Mouse (Mus musculus) left cerebral cortex, adult 18-20 months (tissue): ENCODE measurements around the gene St6galnac3. TPM values are rescaled to one million over a fixed set of nuclear protein-coding genes. Genes with fewer than 3 reads are reported as not detected.
"Not testable (repeated sequence)": the region's sequence is repeated elsewhere in the genome, so short reads cannot be mapped to it uniquely, and the experiment has no call there.

ENCODE experiments used
- DNase-seq, 2 experiments: peaks; one replicate each; pipeline ENCODE4 v3.0.0; 2021 to 2022; ENCODE audit warnings: low spot score in 2 of 2, mixed read lengths in 1 of 2
- long read RNA-seq, 2 experiments: library from polyadenylated mRNA; stranded (forward); transcript quantifications; one replicate each; pipeline ENCODE4 v2.0.0; 2021
- total RNA-seq, 2 experiments: library from RNA; stranded (reverse); gene quantifications; 2 replicates each; pipeline ENCODE4 v1.2.3; 2021

Gene St6galnac3
- 10 to 100 TPM; 15.5 to 18.5 TPM for total RNA-seq
- long read RNA-seq, experiment 1, partial matches to known transcripts: 0 of 2 reads
- long read RNA-seq, experiment 1, other reads (novel, unspliced or antisense): 2 of 2 reads
- long read RNA-seq, experiment 2, partial matches to known transcripts: 1 of 1 reads
- long read RNA-seq, experiment 2, other reads (novel, unspliced or antisense): 0 of 1 reads

GRCm38 (mm10) chr3:153724701-153725668 lies at the start of gene St6galnac3:
TSS of gene St6galnac3 (minus strand) at chr3:153725174.
- DNase-seq: peak; percentile 82 to 89

GRCm38 (mm10) chr3:153774568-153774967 lies 49.6 kb upstream of the St6galnac3 start:
- DNase-seq: no peak

- DNase-seq: no peak
These were observed 46.5 kb upstream of the St6galnac3 start for GRCm38 (mm10) chr3:153771479-153771878.

GRCm38 (mm10) chr3:153770573-153770972 lies 45.6 kb upstream of the St6galnac3 start:
- DNase-seq: no peak

GRCm38 (mm10) chr3:153769220-153769619 lies 44.2 kb upstream of the St6galnac3 start:
- DNase-seq: no peak

GRCm38 (mm10) chr3:153765171-153765570 lies 40.2 kb upstream of the St6galnac3 start:
- DNase-seq: no peak

- no peak for DNase-seq
These were observed 39.8 kb upstream of the St6galnac3 start for GRCm38 (mm10) chr3:153764760-153765159.

- DNase-seq: no peak
These were observed 36.2 kb upstream of the St6galnac3 start for GRCm38 (mm10) chr3:153761171-153761570.

GRCm38 (mm10) chr3:153759269-153759668 lies 34.3 kb upstream of the St6galnac3 start:
- DNase-seq: no peak

- no peak for DNase-seq
These were observed 31.6 kb upstream of the St6galnac3 start for GRCm38 (mm10) chr3:153756500-153756996.

GRCm38 (mm10) chr3:153755785-153756326 lies 30.9 kb upstream of the St6galnac3 start:
- not testable (repeated sequence) for DNase-seq

- no peak for DNase-seq
These were observed 26.5 kb upstream of the St6galnac3 start for GRCm38 (mm10) chr3:153751435-153751834.

- no peak for DNase-seq
These were observed 24.4 kb upstream of the St6galnac3 start for GRCm38 (mm10) chr3:153749359-153749758.

GRCm38 (mm10) chr3:153748293-153748692 lies 23.3 kb upstream of the St6galnac3 start:
- DNase-seq: no peak

GRCm38 (mm10) chr3:153745099-153745498 lies 20.1 kb upstream of the St6galnac3 start:
- DNase-seq: no peak

GRCm38 (mm10) chr3:153744447-153744846 lies 19.5 kb upstream of the St6galnac3 start:
- DNase-seq: no peak

GRCm38 (mm10) chr3:153741800-153742199 lies 16.8 kb upstream of the St6galnac3 start:
- DNase-seq: no peak

GRCm38 (mm10) chr3:153739351-153739750 lies 14.4 kb upstream of the St6galnac3 start:
- DNase-seq: no peak

- no peak for DNase-seq
These were observed 13.4 kb upstream of the St6galnac3 start for GRCm38 (mm10) chr3:153738421-153738820.

- DNase-seq: no peak
These were observed 11.8 kb upstream of the St6galnac3 start for GRCm38 (mm10) chr3:153736756-153737280.

- no peak for DNase-seq
These were observed 11.0 kb upstream of the St6galnac3 start for GRCm38 (mm10) chr3:153735796-153736549.
